Mouse (Mus musculus): ENCODE results near the gene Defb20. TPM values are rescaled to one million over a fixed set of nuclear protein-coding genes. Genes with fewer than 3 reads are reported as not detected.

Gene Defb20
- polyA plus RNA-seq, 1 experiment from 2014 or later: not detected

DNA sequence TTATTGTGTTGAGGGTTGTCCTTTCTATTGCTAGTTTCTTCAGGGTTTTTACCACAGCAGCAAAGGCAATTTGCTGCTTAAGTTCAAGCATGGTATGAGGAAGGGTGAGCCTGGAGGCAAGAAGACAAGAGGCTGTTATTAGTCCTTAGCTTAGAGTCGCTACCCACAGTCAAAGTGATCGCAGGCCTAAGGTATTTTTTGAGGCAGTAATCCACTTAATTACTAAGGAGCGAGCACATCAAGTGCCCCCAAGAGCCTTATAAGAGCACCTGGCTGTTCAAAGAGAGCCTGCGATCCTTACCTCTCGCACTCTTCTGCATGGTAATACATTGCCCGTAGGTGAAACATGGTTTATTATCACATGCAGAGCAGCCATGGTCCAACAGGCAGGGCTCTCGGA is 4.9 kb downstream of the Defb20 start:
- no peaks in the 10 kb centered on the region for H3K36me3 ChIP-seq (ENCODE audit: control insufficient read depth, insufficient read depth)
- H3K4me2 ChIP-seq (ENCODE audit: low read length): no peak overlapping the region
- no peak overlapping the region for H3K27ac ChIP-seq (ENCODE audit: low read length)
- H3K9me3 ChIP-seq (ENCODE audit: control insufficient read depth, low read length): no peaks in the 10 kb centered on the region
- no peaks in the 10 kb centered on the region for H3K4me1 ChIP-seq (replicated peaks; ENCODE audit: control insufficient read depth, insufficient read depth, low read length)
- no peak overlapping the region for H3K4me3 ChIP-seq (replicated peaks; ENCODE audit: low read length)
- 87% methylated on average over 7 of the region's 7 CpGs for WGBS
- ATAC-seq: no peak
- H3K27me3 ChIP-seq (replicated peaks; ENCODE audit: control insufficient read depth, insufficient read depth, low read length): no peaks in the 10 kb centered on the region
- no peak overlapping the region for H3K9ac ChIP-seq (replicated peaks; ENCODE audit: low read depth, low read length)

DNA sequence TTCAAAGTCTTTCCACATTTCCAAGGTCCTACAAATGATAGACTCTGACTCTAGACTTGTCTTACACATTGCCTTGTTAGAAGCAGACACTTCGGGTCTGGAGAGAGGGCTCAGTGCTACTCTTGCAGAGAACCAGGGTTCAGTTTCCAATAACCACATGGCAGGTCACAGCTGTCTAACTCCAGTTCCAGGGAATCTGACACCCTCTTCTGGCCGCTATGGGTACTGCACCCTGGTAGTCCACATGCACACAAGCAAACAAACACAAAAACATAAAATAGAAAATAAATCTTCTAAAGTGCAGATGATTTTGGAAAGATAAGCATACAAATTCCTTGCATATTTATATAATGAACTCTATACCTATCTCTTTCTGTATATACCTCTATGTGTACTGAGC is 10.2 kb downstream of the Defb20 start:
- ATAC-seq: no peak
- Histone ChIP-seq H3K4me2 (ENCODE audit: low read length) (no peak overlapping the region), H3K27ac (ENCODE audit: low read length) (no peak overlapping the region), H3K4me3 (replicated peaks; ENCODE audit: low read length) (no peak overlapping the region), H3K27me3 (replicated peaks; ENCODE audit: control insufficient read depth, insufficient read depth, low read length) (no peaks in the 10 kb centered on the region), H3K9ac (replicated peaks; ENCODE audit: low read depth, low read length) (no peak overlapping the region), H3K36me3 (ENCODE audit: control insufficient read depth, insufficient read depth) (no peaks in the 10 kb centered on the region), H3K4me1 (replicated peaks; ENCODE audit: control insufficient read depth, insufficient read depth, low read length) (no peaks in the 10 kb centered on the region), H3K9me3 (ENCODE audit: control insufficient read depth, low read length) (no peaks in the 10 kb centered on the region)
- 68% methylated on average over 2 of the region's 2 CpGs for WGBS

DNA sequence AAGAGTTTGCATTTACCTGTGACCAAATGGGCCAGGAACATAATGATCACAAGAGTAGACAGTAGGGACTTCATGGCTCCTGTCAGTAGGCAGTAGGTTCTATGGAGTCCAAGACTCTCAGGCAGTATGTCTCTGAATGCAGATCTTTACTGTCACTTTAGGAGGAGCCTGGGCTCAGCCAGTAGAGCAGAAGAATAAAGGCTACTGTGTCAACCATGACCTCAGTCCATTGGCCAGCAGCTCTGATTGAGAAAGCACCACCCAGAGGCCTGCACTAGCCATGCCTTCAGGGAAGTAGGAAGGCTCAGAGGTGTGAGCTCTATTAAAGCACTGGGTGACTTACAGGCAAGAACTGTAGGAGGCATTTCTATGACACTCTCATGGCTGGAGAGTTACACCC is 13.2 kb downstream of the Defb20 start, which contains the start of gene Defb22:
Defb22 (minus strand) TSS at position 101 of the 400 bp plus-strand sequence.
- H3K9me3 ChIP-seq (ENCODE audit: control insufficient read depth, low read length): no peaks in the 10 kb centered on the region
- no peak within 1 kb of the TSS for H3K27ac ChIP-seq (ENCODE audit: low read length)
- H3K4me1 ChIP-seq (replicated peaks; ENCODE audit: control insufficient read depth, insufficient read depth, low read length): no peaks in the 10 kb centered on the region
- no peaks in the 10 kb centered on the region for H3K27me3 ChIP-seq (replicated peaks; ENCODE audit: control insufficient read depth, insufficient read depth, low read length)
- ATAC-seq: no peak
- H3K9ac ChIP-seq (replicated peaks; ENCODE audit: low read depth, low read length): no peak within 1 kb of the TSS
- H3K4me2 ChIP-seq (ENCODE audit: low read length): no peak within 1 kb of the TSS
- H3K36me3 ChIP-seq (ENCODE audit: control insufficient read depth, insufficient read depth): no peaks in the 10 kb centered on the region
- no peak within 1 kb of the TSS for H3K4me3 ChIP-seq (replicated peaks; ENCODE audit: low read length)

DNA sequence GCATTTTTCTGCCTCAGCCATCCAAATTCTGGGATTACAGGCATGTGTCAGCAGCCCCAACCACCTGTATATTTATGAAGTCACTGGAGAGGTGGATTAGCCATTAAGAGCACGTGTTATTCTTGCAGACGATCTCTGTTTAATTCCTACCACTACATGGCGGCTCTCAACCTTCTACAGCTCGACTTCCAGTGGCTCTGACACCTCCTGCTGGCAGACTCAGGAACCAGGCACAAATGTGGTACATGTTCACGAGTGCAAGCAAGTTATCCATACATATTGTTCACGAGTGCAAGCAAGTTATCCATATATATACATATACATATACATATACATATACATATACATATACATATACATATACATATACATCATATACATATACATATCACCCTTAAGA is 16.3 kb downstream of the Defb20 start:
- ATAC-seq: no peak
- Histone ChIP-seq H3K4me1 (replicated peaks; ENCODE audit: control insufficient read depth, insufficient read depth, low read length) (no peaks in the 10 kb centered on the region), H3K27ac (ENCODE audit: low read length) (no peak overlapping the region), H3K27me3 (replicated peaks; ENCODE audit: control insufficient read depth, insufficient read depth, low read length) (no peaks in the 10 kb centered on the region), H3K36me3 (ENCODE audit: control insufficient read depth, insufficient read depth) (no peaks in the 10 kb centered on the region), H3K4me3 (replicated peaks; ENCODE audit: low read length) (no peak overlapping the region), H3K9me3 (ENCODE audit: control insufficient read depth, low read length) (no peaks in the 10 kb centered on the region), H3K4me2 (ENCODE audit: low read length) (no peak overlapping the region), H3K9ac (replicated peaks; ENCODE audit: low read depth, low read length) (no peak overlapping the region)
- 68% methylated on average over 6 of the region's 6 CpGs for WGBS

DNA sequence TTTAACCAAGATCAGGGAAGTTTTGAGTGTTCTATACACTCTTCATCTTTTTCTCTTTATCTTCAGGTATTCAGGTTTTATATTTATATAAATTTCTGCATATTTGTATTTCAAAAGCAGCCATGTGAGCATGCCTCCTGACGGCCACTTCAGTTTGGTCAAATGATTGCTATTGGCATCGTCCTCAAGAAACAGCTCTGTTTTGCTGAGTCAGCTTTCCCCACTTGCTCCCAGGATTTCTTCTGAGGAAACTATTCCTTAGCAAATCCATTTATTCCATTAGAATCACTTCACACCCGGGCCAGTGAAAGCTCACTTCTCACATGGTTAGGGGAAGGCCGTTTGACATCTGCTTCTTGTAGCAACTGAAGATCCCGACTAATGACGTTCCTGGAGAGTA is 21.2 kb downstream of the Defb20 start:
- H3K9ac ChIP-seq (replicated peaks; ENCODE audit: low read depth, low read length): no peak overlapping the region
- H3K36me3 ChIP-seq (ENCODE audit: control insufficient read depth, insufficient read depth): no peaks in the 10 kb centered on the region
- no peak overlapping the region for H3K4me3 ChIP-seq (replicated peaks; ENCODE audit: low read length)
- no peaks in the 10 kb centered on the region for H3K27me3 ChIP-seq (replicated peaks; ENCODE audit: control insufficient read depth, insufficient read depth, low read length)
- no peaks in the 10 kb centered on the region for H3K4me1 ChIP-seq (replicated peaks; ENCODE audit: control insufficient read depth, insufficient read depth, low read length)
- WGBS: 79% methylated on average over 6 of the region's 6 CpGs
- H3K4me2 ChIP-seq (ENCODE audit: low read length): no peak overlapping the region
- ATAC-seq: no peak
- no peak overlapping the region for H3K27ac ChIP-seq (ENCODE audit: low read length)
- H3K9me3 ChIP-seq (ENCODE audit: control insufficient read depth, low read length): no peaks in the 10 kb centered on the region

DNA sequence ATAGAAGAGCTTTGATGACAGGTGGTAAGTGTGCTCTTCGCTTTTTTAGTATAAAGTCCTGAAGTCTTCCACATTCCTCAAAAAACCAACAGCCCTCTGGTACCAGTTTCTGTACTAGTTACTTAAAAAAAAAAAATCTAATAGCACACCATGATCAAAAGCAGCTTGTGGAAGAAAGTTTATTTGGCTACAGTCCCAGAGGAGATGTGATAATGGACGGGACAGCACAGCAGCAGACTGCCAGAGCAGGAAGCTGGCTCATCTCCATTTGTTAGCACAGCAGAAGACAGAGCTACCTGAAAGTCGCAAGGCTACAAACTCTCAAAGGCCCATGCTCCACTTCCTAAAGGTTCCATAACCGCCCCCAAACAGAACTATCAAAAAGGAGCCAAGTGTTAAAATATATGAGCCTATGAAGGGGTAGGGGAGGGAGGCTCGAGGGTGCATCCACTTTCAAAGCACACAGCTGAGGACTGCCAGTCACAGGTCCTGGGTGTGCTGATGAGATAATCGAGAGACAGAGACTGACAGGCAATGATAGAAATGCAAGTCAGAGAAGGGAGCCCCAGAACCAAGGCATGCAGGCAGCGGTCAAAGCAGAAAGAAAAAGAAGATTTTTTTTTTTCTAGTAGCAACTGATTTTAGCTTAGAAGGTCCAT is 23.5 kb downstream of the Defb20 start:
- 78% methylated on average over 7 of the region's 7 CpGs for WGBS
- Histone ChIP-seq H3K4me3 (replicated peaks; ENCODE audit: low read length) (no peak overlapping the region), H3K27me3 (replicated peaks; ENCODE audit: control insufficient read depth, insufficient read depth, low read length) (no peaks in the 10 kb centered on the region), H3K27ac (ENCODE audit: low read length) (no peak overlapping the region), H3K4me2 (ENCODE audit: low read length) (no peak overlapping the region), H3K9me3 (ENCODE audit: control insufficient read depth, low read length) (no peaks in the 10 kb centered on the region), H3K9ac (replicated peaks; ENCODE audit: low read depth, low read length) (no peak overlapping the region), H3K4me1 (replicated peaks; ENCODE audit: control insufficient read depth, insufficient read depth, low read length) (no peaks in the 10 kb centered on the region), H3K36me3 (ENCODE audit: control insufficient read depth, insufficient read depth) (no peaks in the 10 kb centered on the region)
- ATAC-seq: no peak

DNA sequence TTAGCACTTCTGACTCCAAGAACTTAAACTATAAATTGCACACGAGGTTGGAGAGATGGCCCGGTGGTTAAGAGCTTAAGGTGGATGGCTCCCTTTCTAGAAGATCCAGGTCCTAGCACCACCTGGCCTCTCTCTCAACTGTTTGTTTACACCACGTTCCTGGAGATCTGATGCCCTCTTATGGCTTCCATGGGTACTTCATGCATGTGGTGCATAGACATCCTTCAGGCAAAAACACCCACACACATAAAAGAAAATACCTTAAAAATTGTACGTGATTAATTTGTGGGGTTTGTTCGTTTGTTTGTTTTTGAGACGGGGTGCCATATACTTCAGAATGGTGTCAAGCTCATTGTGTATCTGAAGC is 24.0 kb downstream of the Defb20 start:
- no peak overlapping the region for H3K9ac ChIP-seq (replicated peaks; ENCODE audit: low read depth, low read length)
- H3K4me1 ChIP-seq (replicated peaks; ENCODE audit: control insufficient read depth, insufficient read depth, low read length): no peaks in the 10 kb centered on the region
- H3K4me2 ChIP-seq (ENCODE audit: low read length): no peak overlapping the region
- H3K27me3 ChIP-seq (replicated peaks; ENCODE audit: control insufficient read depth, insufficient read depth, low read length): no peaks in the 10 kb centered on the region
- 82% methylated on average over 6 of the region's 6 CpGs for WGBS
- ATAC-seq: no peak
- no peaks in the 10 kb centered on the region for H3K9me3 ChIP-seq (ENCODE audit: control insufficient read depth, low read length)
- no peak overlapping the region for H3K27ac ChIP-seq (ENCODE audit: low read length)
- no peaks in the 10 kb centered on the region for H3K36me3 ChIP-seq (ENCODE audit: control insufficient read depth, insufficient read depth)
- H3K4me3 ChIP-seq (replicated peaks; ENCODE audit: low read length): no peak overlapping the region

DNA sequence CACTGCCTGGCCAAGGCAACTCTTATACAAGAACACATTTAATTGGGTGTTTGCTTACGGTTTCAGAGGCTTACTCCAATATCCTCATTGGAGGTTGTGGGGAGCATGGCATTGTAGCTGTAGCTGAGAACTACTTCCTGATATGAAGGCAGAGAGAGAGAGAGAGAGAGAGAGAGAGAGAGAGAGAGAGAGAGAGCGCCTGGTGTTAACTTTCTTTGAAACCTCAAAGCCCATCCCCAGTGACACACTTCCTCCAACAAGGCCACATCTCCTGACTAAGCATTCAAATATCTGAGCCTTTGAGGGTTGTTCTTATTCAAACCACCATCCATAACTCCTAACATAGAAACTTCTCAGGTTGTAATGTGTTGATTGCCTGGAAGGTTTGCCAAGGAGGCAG is 27.1 kb downstream of the Defb20 start:
- Histone ChIP-seq H3K36me3 (ENCODE audit: control insufficient read depth, insufficient read depth) (no peaks in the 10 kb centered on the region), H3K9ac (replicated peaks; ENCODE audit: low read depth, low read length) (no peak overlapping the region), H3K4me3 (replicated peaks; ENCODE audit: low read length) (no peak overlapping the region), H3K27me3 (replicated peaks; ENCODE audit: control insufficient read depth, insufficient read depth, low read length) (no peaks in the 10 kb centered on the region), H3K27ac (ENCODE audit: low read length) (no peak overlapping the region), H3K4me2 (ENCODE audit: low read length) (no peak overlapping the region), H3K9me3 (ENCODE audit: control insufficient read depth, low read length) (no peaks in the 10 kb centered on the region), H3K4me1 (replicated peaks; ENCODE audit: control insufficient read depth, insufficient read depth, low read length) (no peaks in the 10 kb centered on the region)
- WGBS: 84% methylated on average over 2 of the region's 2 CpGs
- ATAC-seq: no peak

DNA sequence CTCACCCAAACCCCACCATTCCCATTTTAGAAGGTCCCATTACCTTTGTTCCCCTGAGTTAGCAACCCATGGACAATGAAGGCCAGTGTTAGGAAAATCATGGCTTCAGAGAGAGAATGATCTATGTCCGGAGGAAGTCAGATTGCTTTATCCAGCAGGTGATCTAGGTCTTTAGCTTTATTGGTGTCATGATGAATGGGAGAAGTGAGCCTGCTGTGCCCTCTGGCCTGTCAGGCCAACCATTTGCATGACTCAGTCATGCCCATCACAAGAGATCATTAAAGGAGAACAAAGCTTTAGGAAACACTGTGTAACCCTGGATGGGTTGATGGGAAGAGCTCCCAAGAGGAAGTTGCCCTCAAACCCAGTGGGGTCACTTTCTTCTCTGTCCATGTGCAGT is 34.7 kb downstream of the Defb20 start, which contains the start of gene Defb26:
Defb26 (minus strand) TSS at position 101 of the 400 bp plus-strand sequence.
- H3K27ac ChIP-seq (ENCODE audit: low read length): no peak within 1 kb of the TSS
- no peaks in the 10 kb centered on the region for H3K9me3 ChIP-seq (ENCODE audit: control insufficient read depth, low read length)
- H3K9ac ChIP-seq (replicated peaks; ENCODE audit: low read depth, low read length): no peak within 1 kb of the TSS
- no peak for ATAC-seq
- no peaks in the 10 kb centered on the region for H3K27me3 ChIP-seq (replicated peaks; ENCODE audit: control insufficient read depth, insufficient read depth, low read length)
- H3K36me3 ChIP-seq (ENCODE audit: control insufficient read depth, insufficient read depth): no peaks in the 10 kb centered on the region
- H3K4me3 ChIP-seq (replicated peaks; ENCODE audit: low read length): no peak within 1 kb of the TSS
- 90% methylated on average over 1 of the region's 1 CpGs for WGBS
- H3K4me2 ChIP-seq (ENCODE audit: low read length): no peak within 1 kb of the TSS
- no peaks in the 10 kb centered on the region for H3K4me1 ChIP-seq (replicated peaks; ENCODE audit: control insufficient read depth, insufficient read depth, low read length)

DNA sequence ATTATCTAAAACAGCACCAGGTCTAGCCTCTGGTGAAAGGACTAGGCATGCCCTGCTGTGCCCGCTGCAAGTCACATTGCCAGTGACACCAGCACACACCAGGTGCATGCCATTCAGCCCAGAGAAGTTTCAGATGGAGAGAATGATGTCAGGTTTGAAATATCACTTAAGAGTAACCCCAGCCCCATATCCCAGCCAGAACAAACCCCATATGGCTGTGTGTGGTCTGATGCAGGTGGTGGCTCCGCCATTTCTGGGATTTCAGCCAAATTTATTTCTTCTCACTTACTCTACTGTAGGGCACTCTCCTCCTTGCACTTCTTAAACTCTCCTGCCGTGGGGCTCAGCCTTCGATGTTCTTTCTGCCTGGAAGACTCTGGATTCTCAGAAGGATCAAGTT is 39.2 kb downstream of the Defb20 start:
- WGBS: 59% methylated on average over 4 of the region's 4 CpGs
- no peaks in the 10 kb centered on the region for H3K36me3 ChIP-seq (ENCODE audit: control insufficient read depth, insufficient read depth)
- H3K4me1 ChIP-seq (replicated peaks; ENCODE audit: control insufficient read depth, insufficient read depth, low read length): no peaks in the 10 kb centered on the region
- ATAC-seq: no peak
- H3K27me3 ChIP-seq (replicated peaks; ENCODE audit: control insufficient read depth, insufficient read depth, low read length): no peaks in the 10 kb centered on the region
- no peaks in the 10 kb centered on the region for H3K9me3 ChIP-seq (ENCODE audit: control insufficient read depth, low read length)
- H3K27ac ChIP-seq (ENCODE audit: low read length): no peak overlapping the region
- H3K9ac ChIP-seq (replicated peaks; ENCODE audit: low read depth, low read length): no peak overlapping the region
- H3K4me2 ChIP-seq (ENCODE audit: low read length): no peak overlapping the region
- no peak overlapping the region for H3K4me3 ChIP-seq (replicated peaks; ENCODE audit: low read length)

Measured in forebrain, embryonic 16.5 days (tissue).